Mouse (Mus musculus): ENCODE measurements at regions not wholly inside any gene's neighbourhood (a gene's known extent, or its start where the extent isn't known, plus 50 kb on each side); places are given as distances from the start of the nearest gene placed in this dataset.

DNA sequence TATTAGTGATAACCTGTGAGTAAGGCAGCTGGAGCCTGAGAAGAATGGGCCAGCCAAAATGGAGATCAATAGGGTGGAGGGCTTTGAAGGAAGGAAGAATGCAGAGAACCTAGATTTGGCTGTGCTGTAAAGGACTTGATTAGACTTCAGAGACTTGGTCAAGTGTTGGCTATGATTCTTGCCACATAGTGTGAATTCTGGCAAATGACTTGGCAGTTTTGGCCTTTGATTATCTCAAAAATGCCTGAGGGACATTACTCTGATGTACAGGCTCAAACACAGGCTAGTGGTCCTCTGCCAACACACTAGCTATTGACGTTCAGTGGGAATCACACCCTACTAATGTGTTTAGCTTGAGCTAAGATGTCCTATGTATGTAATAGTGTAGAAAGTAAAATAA, 237.5 kb downstream of the Osr1 start:
- 31% methylated on average over 1 of the region's 1 CpGs for WGBS
- Histone ChIP-seq H3K4me2 (ENCODE audit: low read depth, low read length) (no peak overlapping the region), H3K27ac (ENCODE audit: low read length) (no peak overlapping the region), H3K27me3 (ENCODE audit: control insufficient read depth, insufficient read depth, low read depth, low read length) (no peaks in the 10 kb centered on the region), H3K36me3 (ENCODE audit: control insufficient read depth, insufficient read depth, low read length) (no peaks in the 10 kb centered on the region), H3K4me3 (ENCODE audit: low read length) (no peak overlapping the region), H3K9me3 (ENCODE audit: control insufficient read depth, low read length) (no peaks in the 10 kb centered on the region), H3K9ac (ENCODE audit: low read length) (no peak overlapping the region), H3K4me1 (replicated peaks; ENCODE audit: control insufficient read depth, insufficient read depth, low read length) (no peaks in the 10 kb centered on the region)
- no peak for ATAC-seq (ENCODE audit: low read depth)

DNA sequence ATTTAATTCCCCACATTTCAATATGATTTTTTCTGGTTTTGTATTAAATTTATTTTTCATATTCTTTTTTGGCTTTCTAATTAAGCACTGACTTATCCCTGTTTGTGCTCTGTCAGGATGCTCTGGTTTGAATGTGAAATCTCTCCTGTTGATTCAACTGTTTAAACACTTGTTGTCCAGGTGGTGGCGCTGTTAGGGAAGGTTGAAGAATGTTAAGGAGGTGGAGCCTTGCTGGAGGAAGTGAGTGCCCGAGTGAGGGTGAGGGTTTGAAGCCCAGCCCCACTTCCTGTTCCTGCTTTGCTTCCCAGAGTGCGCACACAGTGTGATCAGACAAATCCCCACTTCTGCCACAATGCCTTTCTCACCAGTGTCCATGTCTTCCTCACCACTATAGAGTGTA, 263.4 kb downstream of the Osr1 start:
- Histone ChIP-seq H3K9ac (ENCODE audit: low read length) (no peak overlapping the region), H3K27ac (ENCODE audit: low read length) (no peak overlapping the region), H3K27me3 (ENCODE audit: control insufficient read depth, insufficient read depth, low read depth, low read length) (no peaks in the 10 kb centered on the region), H3K4me3 (ENCODE audit: low read length) (no peak overlapping the region), H3K4me1 (replicated peaks; ENCODE audit: control insufficient read depth, insufficient read depth, low read length) (no peaks in the 10 kb centered on the region), H3K4me2 (ENCODE audit: low read depth, low read length) (no peak overlapping the region), H3K9me3 (ENCODE audit: control insufficient read depth, low read length) (peaks cover 4% of the 10 kb centered on the region; the same call in 1 of the 2 replicates), H3K36me3 (ENCODE audit: control insufficient read depth, insufficient read depth, low read length) (no peaks in the 10 kb centered on the region)
- no peak for ATAC-seq (ENCODE audit: low read depth)
- WGBS: 58% methylated on average over 3 of the region's 3 CpGs

DNA sequence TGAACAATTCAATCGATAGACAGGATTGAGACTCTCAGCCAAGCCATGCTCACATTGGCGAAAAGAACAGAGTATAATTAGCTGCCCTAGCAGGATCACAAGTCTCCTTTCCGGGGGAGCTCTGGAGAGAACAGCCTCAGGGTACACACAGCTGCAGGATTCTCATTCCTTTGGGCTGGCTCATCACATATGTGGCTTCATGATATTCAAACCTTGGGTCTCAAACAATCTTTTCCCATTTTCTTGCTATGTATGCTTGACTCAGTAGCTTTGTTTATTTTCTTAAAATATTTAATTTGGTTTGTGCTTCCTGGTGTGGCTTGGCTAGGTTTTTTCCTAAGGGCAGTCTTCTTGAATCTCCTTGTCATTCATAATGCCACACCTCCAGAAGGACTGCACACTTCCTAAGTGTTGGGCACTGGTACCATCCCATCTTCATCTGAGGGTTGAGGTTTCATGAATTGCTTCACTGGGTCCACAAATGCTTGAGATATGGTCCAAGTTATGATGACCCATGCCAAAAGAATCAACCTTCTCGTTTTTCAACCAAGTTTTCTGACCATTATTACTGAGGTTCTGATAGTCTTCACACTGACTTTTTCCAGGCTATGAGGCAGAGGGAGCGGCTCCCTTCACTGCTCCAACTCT, 269.4 kb downstream of the Osr1 start:
- Histone ChIP-seq H3K36me3 (ENCODE audit: control insufficient read depth, insufficient read depth, low read length) (no peaks in the 10 kb centered on the region), H3K9me3 (ENCODE audit: control insufficient read depth, low read length) (no peaks in the 10 kb centered on the region), H3K9ac (ENCODE audit: low read length) (no peak overlapping the region), H3K4me1 (replicated peaks; ENCODE audit: control insufficient read depth, insufficient read depth, low read length) (no peaks in the 10 kb centered on the region), H3K27ac (ENCODE audit: low read length) (no peak overlapping the region), H3K27me3 (ENCODE audit: control insufficient read depth, insufficient read depth, low read depth, low read length) (no peaks in the 10 kb centered on the region), H3K4me2 (ENCODE audit: low read depth, low read length) (no peak overlapping the region), H3K4me3 (ENCODE audit: low read length) (no peak overlapping the region)
- 66% methylated on average over 5 of the region's 5 CpGs for WGBS
- ATAC-seq (ENCODE audit: low read depth): no peak

DNA sequence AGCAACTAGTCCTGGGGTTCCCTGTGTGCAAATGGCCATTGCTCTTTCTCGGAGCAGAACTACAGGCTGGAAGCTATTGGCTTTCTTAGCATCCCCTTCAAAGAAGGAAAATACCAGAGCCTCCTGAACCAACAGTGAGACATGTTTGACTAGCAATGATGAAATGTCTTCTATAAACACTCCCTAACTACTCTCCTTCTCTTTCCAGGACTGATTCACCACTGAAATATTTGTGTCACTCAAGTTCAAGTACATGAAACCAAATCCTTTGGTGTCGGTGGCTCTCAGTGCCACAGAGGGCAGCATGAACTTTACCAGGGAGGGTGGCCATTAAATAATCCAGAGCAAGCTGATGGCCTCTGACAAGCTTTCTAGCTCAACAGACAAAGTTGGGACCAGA, 270.0 kb downstream of the Osr1 start:
- Histone ChIP-seq H3K36me3 (ENCODE audit: control insufficient read depth, insufficient read depth, low read length) (no peaks in the 10 kb centered on the region), H3K27ac (ENCODE audit: low read length) (no peak overlapping the region), H3K27me3 (ENCODE audit: control insufficient read depth, insufficient read depth, low read depth, low read length) (no peaks in the 10 kb centered on the region), H3K9me3 (ENCODE audit: control insufficient read depth, low read length) (no peaks in the 10 kb centered on the region), H3K4me2 (ENCODE audit: low read depth, low read length) (no peak overlapping the region), H3K4me3 (ENCODE audit: low read length) (no peak overlapping the region), H3K4me1 (replicated peaks; ENCODE audit: control insufficient read depth, insufficient read depth, low read length) (no peaks in the 10 kb centered on the region), H3K9ac (ENCODE audit: low read length) (no peak overlapping the region)
- ATAC-seq (ENCODE audit: low read depth): peak; percentile 73
- WGBS: 44% methylated on average over 2 of the region's 2 CpGs

DNA sequence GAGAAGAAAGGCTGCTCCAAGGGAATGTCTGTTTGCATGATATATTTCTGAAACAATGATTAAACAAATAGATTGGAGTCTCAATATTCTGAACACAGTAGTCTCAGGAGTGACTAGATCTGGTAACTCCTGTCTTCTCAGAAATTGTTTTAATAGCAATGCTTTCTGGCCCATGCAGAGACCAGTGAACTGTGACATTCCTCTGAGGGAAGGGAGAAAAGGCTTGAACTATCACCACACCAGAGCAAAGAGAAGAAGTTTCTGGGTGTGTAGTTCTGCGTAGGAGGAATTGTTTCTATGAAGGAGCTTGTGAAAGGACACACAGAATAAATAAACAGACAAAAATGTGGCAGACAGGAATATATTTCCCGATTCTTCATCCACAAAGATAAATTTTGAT, 277.1 kb downstream of the Osr1 start:
- Histone ChIP-seq H3K27ac (ENCODE audit: low read length) (peak overlapping the region; percentile 69; the same call in 1 of the 2 replicates), H3K4me2 (ENCODE audit: low read depth, low read length) (no peak overlapping the region), H3K27me3 (ENCODE audit: control insufficient read depth, insufficient read depth, low read depth, low read length) (no peaks in the 10 kb centered on the region), H3K4me3 (ENCODE audit: low read length) (no peak overlapping the region), H3K9ac (ENCODE audit: low read length) (no peak overlapping the region), H3K36me3 (ENCODE audit: control insufficient read depth, insufficient read depth, low read length) (no peaks in the 10 kb centered on the region), H3K9me3 (ENCODE audit: control insufficient read depth, low read length) (no peaks in the 10 kb centered on the region), H3K4me1 (replicated peaks; ENCODE audit: control insufficient read depth, insufficient read depth, low read length) (no peaks in the 10 kb centered on the region)
- WGBS: 42% methylated on average over 2 of the region's 2 CpGs
- peak; percentile 56 for ATAC-seq (ENCODE audit: low read depth)

DNA sequence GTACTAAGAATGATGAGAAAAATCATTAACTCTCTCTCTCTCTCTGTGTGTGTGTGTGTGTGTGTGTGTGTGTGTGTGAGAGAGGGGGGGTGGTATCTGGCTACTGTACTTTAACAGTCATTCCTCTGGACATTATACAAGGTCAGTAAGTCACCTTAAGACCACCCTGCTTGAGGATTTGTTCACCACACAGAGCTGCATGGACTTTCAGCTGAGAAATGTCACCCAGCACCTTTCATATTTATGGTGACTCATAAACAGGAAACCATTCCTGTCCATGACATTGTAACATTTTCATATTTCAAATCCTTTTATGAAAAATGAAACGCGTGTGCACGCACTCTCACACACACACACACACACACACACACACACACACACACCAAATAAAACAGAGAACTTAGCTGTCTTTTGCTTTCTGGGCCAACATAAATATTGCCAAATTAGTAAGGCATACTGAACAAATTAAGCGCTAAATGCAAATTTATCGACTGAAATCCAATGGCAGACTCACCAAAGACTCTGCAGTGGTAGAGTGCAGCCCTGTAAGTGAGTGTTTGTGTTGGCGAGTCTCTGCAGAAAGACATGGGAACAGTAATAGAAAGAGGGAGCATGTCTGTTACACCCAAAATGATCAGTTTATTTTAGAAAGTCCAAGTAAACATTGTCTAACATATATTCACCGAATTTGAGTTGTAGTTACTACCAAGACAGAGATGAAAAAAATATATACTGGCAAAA, 277.7 kb downstream of the Osr1 start:
- H3K36me3 ChIP-seq (ENCODE audit: control insufficient read depth, insufficient read depth, low read length): no peaks in the 10 kb centered on the region
- H3K9me3 ChIP-seq (ENCODE audit: control insufficient read depth, low read length): no peaks in the 10 kb centered on the region
- H3K4me3 ChIP-seq (ENCODE audit: low read length): no peak overlapping the region
- 38% methylated on average over 7 of the region's 7 CpGs for WGBS
- no peaks in the 10 kb centered on the region for H3K27me3 ChIP-seq (ENCODE audit: control insufficient read depth, insufficient read depth, low read depth, low read length)
- H3K4me1 ChIP-seq (replicated peaks; ENCODE audit: control insufficient read depth, insufficient read depth, low read length): no peaks in the 10 kb centered on the region
- peak overlapping the region; percentile 69 for H3K27ac ChIP-seq (ENCODE audit: low read length)
- H3K4me2 ChIP-seq (ENCODE audit: low read depth, low read length): no peak overlapping the region
- peak; percentile 96 for ATAC-seq (ENCODE audit: low read depth)
- H3K9ac ChIP-seq (ENCODE audit: low read length): no peak overlapping the region

DNA sequence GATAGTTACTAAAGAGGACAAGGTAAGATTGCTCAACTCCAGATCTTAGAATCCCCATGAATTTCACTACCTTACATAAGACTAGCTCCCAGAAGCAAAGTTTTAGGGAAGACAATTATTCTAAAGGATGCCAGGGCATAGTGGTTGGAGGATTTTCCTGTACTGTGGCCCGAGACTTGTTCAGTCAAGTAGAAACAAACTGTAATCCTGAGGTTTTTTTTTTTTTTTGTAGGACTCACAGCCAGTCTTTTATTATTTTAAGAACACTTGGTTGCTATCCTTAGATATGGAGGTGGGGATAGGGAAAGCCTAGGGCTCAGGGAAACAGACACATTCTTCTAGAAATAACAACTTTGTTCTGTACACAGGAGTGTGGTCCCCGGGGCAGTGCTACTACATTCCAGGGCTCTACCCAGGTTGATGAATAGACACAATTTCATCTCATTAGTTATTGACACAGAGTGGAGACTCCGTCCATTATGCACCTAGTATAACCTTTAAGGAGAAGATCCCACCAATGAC, 285.6 kb downstream of the Osr1 start:
- H3K9me3 ChIP-seq (ENCODE audit: control insufficient read depth, low read length): no peaks in the 10 kb centered on the region
- no peak overlapping the region for H3K4me3 ChIP-seq (ENCODE audit: low read length)
- no peak overlapping the region for H3K9ac ChIP-seq (ENCODE audit: low read length)
- H3K36me3 ChIP-seq (ENCODE audit: control insufficient read depth, insufficient read depth, low read length): no peaks in the 10 kb centered on the region
- WGBS: 66% methylated on average over 3 of the region's 3 CpGs
- ATAC-seq (ENCODE audit: low read depth): no peak
- H3K27me3 ChIP-seq (ENCODE audit: control insufficient read depth, insufficient read depth, low read depth, low read length): no peaks in the 10 kb centered on the region
- no peak overlapping the region for H3K27ac ChIP-seq (ENCODE audit: low read length)
- H3K4me2 ChIP-seq (ENCODE audit: low read depth, low read length): no peak overlapping the region
- H3K4me1 ChIP-seq (replicated peaks; ENCODE audit: control insufficient read depth, insufficient read depth, low read length): no peaks in the 10 kb centered on the region

DNA sequence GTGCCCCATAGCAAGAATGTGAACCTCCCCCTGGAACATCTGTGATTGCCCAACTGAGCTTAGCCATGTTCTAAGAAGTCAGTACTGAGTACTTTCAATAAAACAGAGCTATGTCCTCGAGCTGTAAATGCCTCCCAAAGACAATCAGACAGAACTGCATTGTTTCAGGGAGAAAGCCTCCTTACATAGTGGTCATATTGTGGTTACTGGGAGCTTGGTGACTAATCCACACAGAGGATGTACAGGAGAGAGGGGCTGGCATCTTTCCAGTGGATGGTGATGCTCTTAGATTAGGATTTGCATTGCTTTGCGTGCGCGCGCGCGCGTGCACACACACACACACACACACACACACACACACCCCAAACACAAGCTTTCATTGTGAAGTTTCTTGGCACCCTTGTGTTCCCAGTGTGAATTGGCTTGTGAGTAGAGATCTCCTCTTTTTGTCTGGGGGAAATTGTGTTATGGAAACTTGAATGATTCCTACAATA, 286.3 kb downstream of the Osr1 start:
- no peaks in the 10 kb centered on the region for H3K9me3 ChIP-seq (ENCODE audit: control insufficient read depth, low read length)
- no peak overlapping the region for H3K27ac ChIP-seq (ENCODE audit: low read length)
- no peak overlapping the region for H3K4me2 ChIP-seq (ENCODE audit: low read depth, low read length)
- WGBS: 92% methylated on average over 8 of the region's 8 CpGs
- no peaks in the 10 kb centered on the region for H3K4me1 ChIP-seq (replicated peaks; ENCODE audit: control insufficient read depth, insufficient read depth, low read length)
- no peak overlapping the region for H3K9ac ChIP-seq (ENCODE audit: low read length)
- no peaks in the 10 kb centered on the region for H3K36me3 ChIP-seq (ENCODE audit: control insufficient read depth, insufficient read depth, low read length)
- H3K27me3 ChIP-seq (ENCODE audit: control insufficient read depth, insufficient read depth, low read depth, low read length): no peaks in the 10 kb centered on the region
- no peak for ATAC-seq (ENCODE audit: low read depth)
- no peak overlapping the region for H3K4me3 ChIP-seq (ENCODE audit: low read length)

DNA sequence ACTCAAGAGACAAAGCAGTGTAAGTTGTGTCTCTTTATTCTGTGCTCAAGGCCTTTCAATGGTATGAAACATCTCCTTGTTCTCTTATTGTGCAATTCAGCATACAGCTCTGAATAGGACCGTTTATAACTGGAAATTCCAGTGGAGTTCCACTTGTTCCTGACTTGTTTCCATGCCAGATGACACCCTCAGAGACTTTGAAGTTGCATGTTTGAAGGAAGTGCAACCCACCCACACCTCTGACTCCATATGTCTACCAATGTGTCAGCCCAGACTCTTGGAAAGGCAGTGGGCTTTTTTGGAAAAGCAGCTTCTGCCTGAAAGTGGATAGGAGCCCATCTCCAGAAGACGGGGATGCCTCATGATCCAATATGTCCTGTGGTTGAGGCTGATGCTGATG, 288.1 kb downstream of the Osr1 start:
- no peak for ATAC-seq (ENCODE audit: low read depth)
- 60% methylated on average over 2 of the region's 2 CpGs for WGBS
- Histone ChIP-seq H3K4me1 (replicated peaks; ENCODE audit: control insufficient read depth, insufficient read depth, low read length) (no peaks in the 10 kb centered on the region), H3K27me3 (ENCODE audit: control insufficient read depth, insufficient read depth, low read depth, low read length) (no peaks in the 10 kb centered on the region), H3K27ac (ENCODE audit: low read length) (no peak overlapping the region), H3K9me3 (ENCODE audit: control insufficient read depth, low read length) (no peaks in the 10 kb centered on the region), H3K4me3 (ENCODE audit: low read length) (no peak overlapping the region), H3K4me2 (ENCODE audit: low read depth, low read length) (no peak overlapping the region), H3K9ac (ENCODE audit: low read length) (no peak overlapping the region), H3K36me3 (ENCODE audit: control insufficient read depth, insufficient read depth, low read length) (no peaks in the 10 kb centered on the region)

Data from lung, embryonic 16.5 days (tissue).